Mouse (Mus musculus) colon, adult 2 months (tissue): ENCODE results near the gene Rhou. TPM values are rescaled to one million over a fixed set of nuclear protein-coding genes. Genes with fewer than 3 reads are reported as not detected.

Source experiments
- polyA plus RNA-seq: library from polyadenylated mRNA; depleted of rRNA; stranded (reverse); fragments of >200 nt; gene quantifications from 2 replicates; pipeline ENCODE4 v1.2.3, GENCODE M21; 2012; rRNA removed

Rhou gene
- polyA plus RNA-seq, result 16.2 and 17.3 TPM in 2 replicates

GRCm38 (mm10) chr8:123653308-123653993 is at the start of gene Rhou:
TSS of gene Rhou (plus strand) at chr8:123653929.

Other genes with a start within 250 kb of the Rhou start
- 0.02 and 0.03 TPM in 2 replicates for gene Mc1r, start 246.8 kb upstream of the Rhou start, polyA plus RNA-seq
- gene Tubb3, start 242.5 kb upstream of the Rhou start, polyA plus RNA-seq, result 24.2 and 25.0 TPM in 2 replicates
- gene Def8, start 230.4 kb upstream of the Rhou start, polyA plus RNA-seq, result 19.7 and 20.4 TPM in 2 replicates
- 16.1 and 19.0 TPM in 2 replicates for gene Afg3l1, start 176.0 kb upstream of the Rhou start, polyA plus RNA-seq
- 0.27 and 0.61 TPM in 2 replicates for gene Dbndd1, start 138.5 kb upstream of the Rhou start, polyA plus RNA-seq
- gene Gas8, start 135.1 kb upstream of the Rhou start, polyA plus RNA-seq, result 4.0 and 4.7 TPM in 2 replicates
- 32.7 and 33.4 TPM in 2 replicates for gene Rab4a, start 152.1 kb downstream of the Rhou start, polyA plus RNA-seq
- gene Ccsap, start 206.3 kb downstream of the Rhou start, polyA plus RNA-seq, result 0.87 and 1.0 TPM in 2 replicates
- gene Acta1, start 240.8 kb downstream of the Rhou start, polyA plus RNA-seq, result 9.3 and 37.2 TPM in 2 replicates